Mouse (Mus musculus) mammary gland, adult 2 months (tissue): ENCODE data around the gene Ttc25. TPM values are rescaled to one million over a fixed set of nuclear protein-coding genes. Genes with fewer than 3 reads are reported as not detected.

Experiments used
- polyA plus RNA-seq: library from polyadenylated mRNA; depleted of rRNA; stranded (reverse); fragments of >200 nt; gene quantifications from 2 replicates; pipeline ENCODE4 v1.2.3, GENCODE M21; 2012; ENCODE audit warnings: low replicate concordance; rRNA removed

Ttc25 gene
- 1.0 and 2.6 TPM in 2 replicates for polyA plus RNA-seq

DNA sequence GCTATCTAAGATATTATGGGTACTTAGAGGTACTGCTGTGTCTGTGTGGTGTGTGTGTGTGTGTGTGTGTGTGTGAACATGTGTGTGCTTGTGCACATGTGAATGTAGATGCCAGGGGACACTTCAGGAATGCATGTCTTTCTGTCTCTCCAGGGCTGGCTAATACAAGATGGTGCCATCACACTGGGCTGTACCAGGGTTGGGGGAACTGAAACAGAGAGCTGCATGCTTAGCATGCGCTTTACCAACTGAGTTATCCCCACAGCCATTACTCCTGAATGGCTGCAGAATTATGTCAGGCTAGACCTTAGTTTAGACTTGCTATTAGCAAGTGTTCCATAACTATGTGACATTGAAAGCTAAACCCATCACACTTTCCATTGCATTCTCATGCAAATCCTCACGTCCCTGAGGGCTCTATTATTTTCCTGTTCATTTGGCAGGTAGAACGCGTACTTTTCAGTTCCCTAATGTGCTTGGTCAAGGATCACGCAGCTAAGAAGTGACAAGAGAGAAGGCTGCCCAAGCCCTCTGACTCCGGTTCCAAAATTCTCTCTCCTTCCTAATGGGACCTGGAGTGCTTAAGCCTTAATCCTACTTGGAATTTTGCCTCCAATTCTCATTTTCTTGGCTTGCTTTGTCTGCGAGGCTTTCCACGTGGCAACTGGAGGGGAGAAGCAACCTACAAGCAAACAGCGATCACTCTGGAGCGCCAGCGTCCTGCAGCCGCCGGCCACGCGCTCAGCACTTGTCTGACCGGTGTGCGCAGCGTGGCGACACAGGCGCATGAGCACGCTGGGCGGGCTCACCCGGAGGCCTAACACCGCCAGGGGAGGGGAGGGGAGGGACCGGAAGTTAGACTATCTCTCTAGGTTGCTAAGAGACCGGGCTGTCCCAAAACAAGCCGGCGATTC is at the start of gene Ttc25:
TSS of gene Ttc25 (plus strand) at position 776 of the 914 bp plus-strand sequence.

DNA sequence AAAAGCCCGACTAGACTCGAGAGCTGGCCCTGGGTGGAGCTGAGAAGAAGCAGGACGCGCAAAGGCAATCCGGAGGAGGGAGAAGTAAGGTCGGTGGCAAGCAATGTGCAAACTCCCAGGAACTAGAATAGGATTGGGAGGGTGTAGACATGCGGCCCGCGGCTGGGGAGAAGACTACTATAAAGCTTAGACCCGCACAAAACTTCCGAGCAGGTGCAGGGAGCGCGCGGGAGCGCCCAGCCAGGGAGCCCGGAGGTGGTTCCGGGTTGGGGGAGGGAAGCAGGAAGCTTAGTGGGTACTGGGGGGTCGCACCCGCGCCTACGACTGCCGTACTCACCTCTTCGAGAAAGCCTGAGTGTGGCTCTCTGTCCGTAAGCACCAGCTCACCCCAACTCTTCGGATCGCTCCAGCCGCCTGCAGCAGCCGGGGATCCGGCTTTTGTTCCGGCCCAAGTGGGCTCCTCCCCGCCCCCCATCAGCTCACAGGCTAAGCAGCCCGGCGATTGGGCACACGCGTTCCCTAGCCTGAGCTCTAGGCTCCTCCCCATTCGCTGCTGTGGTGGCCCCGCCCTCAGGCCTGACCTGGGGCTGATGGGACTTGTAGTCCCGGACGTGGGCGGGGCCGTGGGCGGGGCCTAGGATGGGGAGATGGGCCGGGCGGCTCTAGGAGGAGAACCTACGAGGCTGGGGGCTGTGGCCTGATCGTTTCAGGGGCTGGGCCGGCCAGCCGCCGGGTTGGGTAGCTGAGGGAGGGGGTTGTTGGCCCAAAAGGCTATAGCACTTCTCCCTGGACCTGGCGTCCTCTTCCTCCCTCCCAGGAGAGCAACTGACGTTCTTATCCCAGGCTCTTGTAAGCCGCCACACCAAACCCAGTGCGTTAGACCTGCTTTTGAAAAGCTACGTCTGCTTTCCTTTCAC is 17.7 kb upstream of the Ttc25 start, which contains the start of gene Acly:
TSS of gene Acly (minus strand) at position 543 of the 917 bp plus-strand sequence.

GRCm38 (mm10) chr11:100574708-100575483 is 29.5 kb downstream of the Ttc25 start, which contains the start of gene Cnp:
Gene Cnp (plus strand): TSS chr11:100574904.

DNA sequence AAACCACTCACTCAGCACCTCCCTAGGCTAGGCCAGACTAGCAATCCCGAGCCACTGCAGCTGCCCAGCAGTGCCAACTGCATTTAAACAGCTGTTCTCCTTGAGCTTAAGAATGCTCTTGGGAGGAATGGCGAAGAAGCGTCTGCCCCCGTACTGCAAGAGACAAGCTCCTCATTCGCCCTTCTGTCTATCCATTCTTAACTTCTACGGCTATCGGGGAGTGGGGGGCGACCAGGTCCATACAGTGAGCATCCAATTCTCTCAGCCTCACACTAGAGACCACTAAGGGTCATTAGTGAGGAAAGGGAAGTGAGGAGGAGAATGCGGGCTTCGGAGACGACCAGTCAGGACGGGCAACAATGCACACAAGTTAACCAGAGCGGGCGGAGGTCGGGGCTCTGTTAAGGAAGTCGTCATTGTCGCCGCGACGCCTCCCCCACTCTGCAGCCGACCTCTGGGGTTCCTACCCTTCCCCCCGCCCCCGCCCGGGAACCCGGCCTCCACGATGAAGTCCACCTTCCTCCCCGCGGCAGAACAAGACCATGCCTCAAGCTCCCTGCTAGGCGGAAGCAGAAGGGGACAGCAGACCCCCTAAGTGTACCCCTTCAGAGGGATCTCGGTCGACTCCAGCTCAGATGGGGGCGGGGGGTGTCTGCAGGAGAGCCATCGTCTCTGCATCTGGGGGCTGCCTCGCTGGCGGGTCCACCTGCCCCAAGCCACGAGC is 73.5 kb downstream of the Ttc25 start, which contains the start of gene Nkiras2:
TSS of gene Nkiras2 (plus strand) at position 484 of the 724 bp plus-strand sequence.

GRCm38 (mm10) chr11:100619982-100620381 is 74.6 kb downstream of the Ttc25 start, which contains the start of gene Dnajc7:
Gene Dnajc7 (minus strand): TSS chr11:100620168.

Other genes starting within 250 kb of the Ttc25 start
- gene Eif1, start 225.7 kb upstream of the Ttc25 start, polyA plus RNA-seq = 105 and 139 TPM in 2 replicates
- gene Gast, start 211.2 kb upstream of the Ttc25 start, polyA plus RNA-seq = not detected in 2 replicates
- 11.5 and 15.2 TPM in 2 replicates for gene Hap1, start 189.5 kb upstream of the Ttc25 start, polyA plus RNA-seq
- gene Jup, start 147.8 kb upstream of the Ttc25 start, polyA plus RNA-seq = 197 and 231 TPM in 2 replicates
- gene P3h4, start 130.8 kb upstream of the Ttc25 start, polyA plus RNA-seq = 22.4 and 40.4 TPM in 2 replicates
- 45.8 and 58.9 TPM in 2 replicates for gene Fkbp10, start 129.9 kb upstream of the Ttc25 start, polyA plus RNA-seq
- gene Nt5c3b, start 103.8 kb upstream of the Ttc25 start, polyA plus RNA-seq = 30.1 and 47.6 TPM in 2 replicates
- 0.27 and 0.57 TPM in 2 replicates for gene Klhl10, start 103.7 kb upstream of the Ttc25 start, polyA plus RNA-seq
- gene Klhl11, start 72.9 kb upstream of the Ttc25 start, polyA plus RNA-seq = 3.1 and 5.7 TPM in 2 replicates
- gene Acly, start 17.6 kb upstream of the Ttc25 start, polyA plus RNA-seq = 897 and 934 TPM in 2 replicates
- gene Cnp, start 29.3 kb downstream of the Ttc25 start, polyA plus RNA-seq = 42.6 and 64.4 TPM in 2 replicates
- 61.2 and 75.2 TPM in 2 replicates for gene Nkiras2, start 73.6 kb downstream of the Ttc25 start, polyA plus RNA-seq
- gene Dnajc7, start 74.6 kb downstream of the Ttc25 start, polyA plus RNA-seq = 25.5 and 53.3 TPM in 2 replicates
- gene Zfp385c, start 146.8 kb downstream of the Ttc25 start, polyA plus RNA-seq = 1.4 and 2.1 TPM in 2 replicates
- 10.3 and 16.6 TPM in 2 replicates for gene Dhx58, start 158.7 kb downstream of the Ttc25 start, polyA plus RNA-seq
- 37.3 and 46.8 TPM in 2 replicates for gene Kat2a, start 166.9 kb downstream of the Ttc25 start, polyA plus RNA-seq
- gene Hspb9, start 168.2 kb downstream of the Ttc25 start, polyA plus RNA-seq = not detected in 2 replicates
- 187 and 251 TPM in 2 replicates for gene Rab5c, start 192.6 kb downstream of the Ttc25 start, polyA plus RNA-seq
- gene Kcnh4, start 214.3 kb downstream of the Ttc25 start, polyA plus RNA-seq = 0.72 and 1.3 TPM in 2 replicates
- not detected in 2 replicates for gene Hcrt, start 217.3 kb downstream of the Ttc25 start, polyA plus RNA-seq
- gene Ghdc, start 225.3 kb downstream of the Ttc25 start, polyA plus RNA-seq = 15.5 and 16.5 TPM in 2 replicates